Mouse (Mus musculus) liver, postnatal 0 days (tissue): ENCODE results near the gene Ano5.

Experiments used
- CTCF ChIP-seq: sonication (generic); IDR thresholded peaks from 2 replicates; pipeline ENCODE4 v1.5.1; 2016; ENCODE audit warnings: antibody characterized with exemption, low read depth
- EP300 ChIP-seq: IDR thresholded peaks from 2 replicates; pipeline ENCODE4 v1.6.1; 2016; ENCODE audit warnings: antibody characterized with exemption, low read depth, mild to moderate bottlenecking

GRCm38 (mm10) chr7:51539344-51539743 is 28.5 kb downstream of the Ano5 start:
- TF ChIP-seq EP300 (no peak), CTCF (no peak)
